Comparison of ENCODE assay signal across 18 mouse cellular contexts in the genomic region with DNA sequence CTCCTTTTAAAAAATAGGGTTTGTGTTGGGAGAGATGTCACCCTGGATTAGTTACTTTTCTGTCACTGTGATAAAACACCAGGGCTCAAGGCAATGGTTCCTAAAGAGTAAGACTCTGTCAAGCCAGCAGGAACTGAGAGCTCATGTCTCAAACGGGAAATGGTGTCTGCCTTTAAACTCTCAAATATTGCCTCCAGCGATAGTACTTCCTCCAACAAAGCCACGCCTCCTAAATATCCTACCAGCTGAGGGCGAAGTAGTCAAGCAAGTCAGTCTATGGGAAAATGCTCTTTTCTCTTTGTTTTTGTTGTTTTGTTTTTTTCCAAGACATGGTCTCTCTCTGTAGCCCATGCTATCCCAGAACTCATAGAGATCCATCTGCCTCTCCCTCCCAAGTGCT. TPM values are rescaled to one million over a fixed set of nuclear protein-coding genes. Genes with fewer than 3 reads are reported as not detected.
DNase-seq lines count a peak whose midpoint lies in the region; ATAC-seq and TF ChIP-seq lines count a peak whose summit lies in the region.
"Had no signal": no experiment of that assay in that cellular context is flagged by ENCODE, and none has a peak within 500 bp of the region (broad histone marks: within the 10 kb centered on the region; RNA-seq: fewer than 3 reads in every experiment).

No protein-coding gene starts in this region.

- H3K4me1 ChIP-seq in lung, adult 2 months (ENCODE audit: control insufficient read depth, insufficient read depth, low read length) = no peaks in the 10 kb centered on the region
- H3K4me1 ChIP-seq: lung, embryonic 15.5 days had no signal

- H3K4me3 ChIP-seq in lung, adult 2 months (replicated peaks; ENCODE audit: extremely low read depth, low read depth, low read length) = no peak overlapping the region
- H3K4me3 ChIP-seq: limb, embryonic 12.5 days; lung, embryonic 15.5 days; midbrain, embryonic 12.5 days had no signal

- TF ChIP-seq CTCF in lung, adult 2 months (IDR thresholded peaks at IDR 0.05; ENCODE audit: insufficient read depth, low read length) = no peak

- no peak for TF ChIP-seq POLR2A in lung, adult 2 months (IDR thresholded peaks at IDR 0.05; ENCODE audit: borderline replicate concordance, extremely low read depth, low read depth, low read length)

- 0 out of 2 replicates have a peak, but pooled peaks have one; percentile 40 for ATAC-seq in monocyte, adult 5-6 weeks (replicated peaks; ENCODE audit: insufficient number of reproducible peaks, low FRiP score, low TSS enrichment, poor library complexity, severe bottlenecking)
- ATAC-seq: forebrain, embryonic 16.5 days had no signal

- WGBS in lung, adult 2 months = 32% methylated on average over 4 of the region's 4 CpGs

- DNase-seq in lung, postnatal 36 days = peak; percentile 27
- no peak for DNase-seq in lung, adult 2 months
- peak; percentile 55 for DNase-seq in T-cell, adult 2 months (ENCODE audit: low spot score)
- peak; percentile 53 for DNase-seq in thymus, postnatal 4 days
- DNase-seq in heart, adult 8-10 months (ENCODE audit: low spot score) = no peak
- no peak for DNase-seq in adrenal gland, adult 8-10 months
- DNase-seq: adrenal gland, postnatal 14 days; cerebellum, postnatal 14 days; gastrocnemius, postnatal 14 days; kidney, adult 2 months had no signal

RNA-seq across cellular contexts. Expression of a gene that starts 21.5 kb away (rescaled TPM):
- 3.7 and 3.8 TPM in 2 replicates for polyA plus RNA-seq in lung, adult 2 months (2012; rRNA removed)
- total RNA-seq in monocyte, adult 5-6 weeks (2017) = 0.64 to 1.3 TPM (median 0.87 TPM) in 3 replicates
- total RNA-seq in heart, adult 8-10 months (2022) = under 1 TPM in 3 of 4 experiments, not detected in 1; 0.11 to 0.72 (median 0.16) TPM
- 1 to 10 TPM; 2.5 to 3.4 (median 3.1) TPM for total RNA-seq in adrenal gland, adult 8-10 months (2022)

RNA-seq across cellular contexts. Expression of a gene that starts 40.0 kb away (rescaled TPM):
- 0.41 and 16.5 TPM in 2 replicates for polyA plus RNA-seq in lung, adult 2 months (2012; rRNA removed)
- not detected in 3 replicates for total RNA-seq in monocyte, adult 5-6 weeks (2017)
- not detected for total RNA-seq in heart, adult 8-10 months (2022)
- not detected for total RNA-seq in adrenal gland, adult 8-10 months (2022)
- total RNA-seq: adrenal gland, postnatal 14 days; gastrocnemius, postnatal 14 days had no signal
- polyA plus RNA-seq: forebrain, embryonic 16.5 days; heart, embryonic 14.5 days; hindbrain, embryonic 11.5 days; kidney, adult 2 months; limb, embryonic 12.5 days; lung, embryonic 15.5 days; midbrain, embryonic 12.5 days; stomach, embryonic 14.5 days had no signal

RNA-seq across cellular contexts. Expression of a gene that starts 45.4 kb away (rescaled TPM):
- polyA plus RNA-seq in lung, adult 2 months (2012; rRNA removed) = 6.1 and 7.0 TPM in 2 replicates
- total RNA-seq in monocyte, adult 5-6 weeks (2017) = 4.9 TPM in 1 of 3 replicates, not detected in the others
- total RNA-seq in heart, adult 8-10 months (2022) = 1 to 10 TPM in 3 of 4 experiments, under 1 TPM in 1; 0.55 to 1.2 (median 1.1) TPM
- 1 to 10 TPM; 4.5 to 9.9 (median 6.9) TPM for total RNA-seq in adrenal gland, adult 8-10 months (2022)

Comparison
In these comparisons a context has a peak if more than half of its experiments do, and no peak if none do; other contexts are left out.
1. DNase-seq: peak in lung, postnatal 36 days (single experiment), T-cell, adult 2 months (single experiment) and thymus, postnatal 4 days (single experiment); none in lung, adult 2 months (single experiment), heart, adult 8-10 months (single experiment) and adrenal gland, adult 8-10 months (single experiment).